Mouse (Mus musculus): ENCODE measurements around the gene Rubcn.

Rubcn gene

GRCm38 (mm10) chr16:32818441-32818840, 59.1 kb downstream of the Rubcn start:
- no peak for DNase-seq (ENCODE audit: low read depth, low spot score)

GRCm38 (mm10) chr16:32818036-32818435, 59.5 kb downstream of the Rubcn start:
- no peak for DNase-seq (ENCODE audit: low read depth, low spot score)

GRCm38 (mm10) chr16:32815160-32815605, 62.4 kb downstream of the Rubcn start:
- peak; percentile 55 for DNase-seq (ENCODE audit: low read depth, low spot score)

- DNase-seq (ENCODE audit: low read depth, low spot score), result peak; percentile 60
Measured at GRCm38 (mm10) chr16:32814539-32814938, 63.0 kb downstream of the Rubcn start.

GRCm38 (mm10) chr16:32813771-32814170, 63.8 kb downstream of the Rubcn start:
- DNase-seq (ENCODE audit: low read depth, low spot score), result no peak

GRCm38 (mm10) chr16:32813362-32813761, 64.2 kb downstream of the Rubcn start:
- peak; percentile 81 for DNase-seq (ENCODE audit: low read depth, low spot score)

GRCm38 (mm10) chr16:32812888-32813361, 64.6 kb downstream of the Rubcn start:
- peak; percentile 91 for DNase-seq (ENCODE audit: low read depth, low spot score)

GRCm38 (mm10) chr16:32810321-32810720, 67.2 kb downstream of the Rubcn start, which contains the start of gene Smbd1:
Gene Smbd1, minus strand, starts transcription at chr16:32810477.
- DNase-seq (ENCODE audit: low read depth, low spot score), result no peak

GRCm38 (mm10) chr16:32807408-32808185, 70.0 kb downstream of the Rubcn start:
- no peak for DNase-seq (ENCODE audit: low read depth, low spot score)

GRCm38 (mm10) chr16:32805151-32805550, 72.4 kb downstream of the Rubcn start:
- no peak for DNase-seq (ENCODE audit: low read depth, low spot score)

GRCm38 (mm10) chr16:32803901-32804300, 73.7 kb downstream of the Rubcn start:
- DNase-seq (ENCODE audit: low read depth, low spot score), result peak; percentile 95

- peak; percentile 80 for DNase-seq (ENCODE audit: low read depth, low spot score)
Measured at GRCm38 (mm10) chr16:32803252-32803853, 74.2 kb downstream of the Rubcn start.

GRCm38 (mm10) chr16:32797426-32797689, 80.2 kb downstream of the Rubcn start, which contains the start of gene Muc20:
Gene Muc20, minus strand, starts transcription at chr16:32797435.
- no peak for DNase-seq (ENCODE audit: low read depth, low spot score)

- DNase-seq (ENCODE audit: low read depth, low spot score), result no peak
Measured at GRCm38 (mm10) chr16:32796676-32797425, 80.7 kb downstream of the Rubcn start.

GRCm38 (mm10) chr16:32795177-32795576, 82.4 kb downstream of the Rubcn start:
- DNase-seq (ENCODE audit: low read depth, low spot score), result no peak

GRCm38 (mm10) chr16:32790056-32790455, 87.5 kb downstream of the Rubcn start:
- DNase-seq (ENCODE audit: low read depth, low spot score), result no peak

GRCm38 (mm10) chr16:32784840-32785239, 92.7 kb downstream of the Rubcn start:
- peak; percentile 39 for DNase-seq (ENCODE audit: low read depth, low spot score)

- DNase-seq (ENCODE audit: low read depth, low spot score), result no peak
Measured at GRCm38 (mm10) chr16:32783324-32784062, 94.1 kb downstream of the Rubcn start.

- no peak for DNase-seq (ENCODE audit: low read depth, low spot score)
Measured at GRCm38 (mm10) chr16:32778956-32779355, 98.6 kb downstream of the Rubcn start.

- no peak for DNase-seq (ENCODE audit: low read depth, low spot score)
Measured at GRCm38 (mm10) chr16:32776676-32777075, 100.9 kb downstream of the Rubcn start.
